Mouse (Mus musculus) stomach, embryonic 15.5 days (tissue): ENCODE data around the gene Junb. TPM values are rescaled to one million over a fixed set of nuclear protein-coding genes. Genes with fewer than 3 reads are reported as not detected.

Experiments used
- ATAC-seq: fragments of 200-750 bp; cut with Nextera tagmentation; 2 replicates; pipeline ENCODE4 v1.8.0; 2017; ENCODE audit warnings: low read depth, moderate number of reproducible peaks, moderate TSS enrichment; ENCODE audit not compliant: insufficient read depth, low FRiP score
- H3K27ac ChIP-seq: fragments of 300-500 bp; sonication (generic); 2 replicates; pipeline ENCODE4 v1.5.1; 2015; ENCODE audit warnings: mild to moderate bottlenecking, inconsistent platforms
- H3K27me3 ChIP-seq: fragments of 300-500 bp; sonication (generic); replicated peaks from 2 replicates; pipeline ENCODE4 v1.6.1; 2015; ENCODE audit warnings: inconsistent platforms
- H3K36me3 ChIP-seq: fragments of 300-500 bp; sonication (generic); 2 replicates; pipeline ENCODE4 v1.6.1; 2015; ENCODE audit warnings: inconsistent platforms
- H3K4me1 ChIP-seq: fragments of 300-500 bp; sonication (generic); 2 replicates; pipeline ENCODE4 v1.6.1; 2015; ENCODE audit warnings: inconsistent platforms
- H3K4me2 ChIP-seq: fragments of 300-500 bp; sonication (generic); 2 replicates; pipeline ENCODE4 v1.6.1; 2015; ENCODE audit warnings: mild to moderate bottlenecking, inconsistent platforms
- H3K4me3 ChIP-seq: fragments of 300-500 bp; sonication (generic); replicated peaks from 2 replicates; pipeline ENCODE4 v1.5.1; 2015; ENCODE audit warnings: inconsistent platforms
- H3K9ac ChIP-seq: fragments of 300-500 bp; sonication (generic); 2 replicates; pipeline ENCODE4 v1.6.1; 2015; ENCODE audit warnings: inconsistent platforms
- H3K9me3 ChIP-seq: fragments of 300-500 bp; sonication (generic); 2 replicates; pipeline ENCODE4 v1.6.1; 2016; ENCODE audit warnings: inconsistent platforms
- WGBS: fragments of 180-500 bp; shearing (Covaris S2); methylation state at CpG from one replicate; pipeline ENCODE4 v1.1.7; 2015; 5-methylcytosine and 5-hydroxymethylcytosine counted together
- polyA plus RNA-seq: library from polyadenylated mRNA; unstranded; fragments of >200 nt; fragmentation: Nextera tagmentation; extraction: Ambion mirVana; gene quantifications from 2 replicates; pipeline ENCODE4 v1.2.1, GENCODE M21; 2015

The Junb gene
- polyA plus RNA-seq: 33.4 and 49.6 TPM in 2 replicates

DNA sequence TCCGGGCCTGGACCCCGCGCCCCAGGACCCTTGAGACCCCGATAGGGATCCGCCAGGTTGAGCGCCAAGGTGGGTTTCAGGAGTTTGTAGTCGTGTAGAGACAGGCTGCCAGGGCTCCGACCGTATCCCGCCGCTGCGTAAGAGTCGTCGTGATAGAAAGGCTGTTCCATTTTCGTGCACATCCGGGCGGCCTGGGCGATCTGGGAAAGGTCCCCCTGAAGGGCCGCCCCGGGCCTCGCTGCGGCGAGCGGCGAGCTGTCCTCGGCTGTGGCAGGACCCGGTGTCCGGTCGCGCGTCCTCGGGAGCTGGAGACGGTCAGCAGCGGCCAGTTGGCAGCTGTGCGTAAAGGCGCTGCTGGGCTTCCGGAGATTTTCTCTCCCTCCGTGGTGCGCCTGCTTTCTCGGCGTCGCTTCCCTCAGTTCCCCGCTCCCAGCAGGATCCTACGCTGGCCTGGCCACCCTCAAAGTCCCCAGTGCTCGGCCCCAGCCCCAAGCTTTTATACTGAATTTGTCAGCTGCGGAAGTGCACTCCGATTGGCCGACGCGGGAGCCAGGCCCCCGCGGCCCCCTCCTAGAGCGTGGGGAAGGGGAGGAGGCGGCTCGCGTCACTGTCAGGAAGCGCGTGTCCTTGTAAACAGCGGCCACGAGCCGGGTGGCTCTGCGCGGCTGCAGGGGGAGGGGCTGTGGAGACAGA, at the start of gene Junb:
Gene Junb (minus strand): TSS at position 471 of the 693 bp plus-strand sequence.
- H3K9me3 ChIP-seq: no peaks in the 10 kb centered on the region
- peak; percentile 50 for ATAC-seq
- H3K27me3 ChIP-seq: no peaks in the 10 kb centered on the region
- H3K4me1 ChIP-seq: peaks cover 67% of the 10 kb centered on the region
- H3K36me3 ChIP-seq: no peaks in the 10 kb centered on the region
- peak within 1 kb of the TSS; percentile 67 for H3K4me3 ChIP-seq
- peak within 1 kb of the TSS; percentile 82 for H3K9ac ChIP-seq
- H3K4me2 ChIP-seq: peak within 1 kb of the TSS; percentile 99
- H3K27ac ChIP-seq: peak within 1 kb of the TSS; percentile 95
- under 1% methylated on average over 63 of the region's 63 CpGs for WGBS

DNA sequence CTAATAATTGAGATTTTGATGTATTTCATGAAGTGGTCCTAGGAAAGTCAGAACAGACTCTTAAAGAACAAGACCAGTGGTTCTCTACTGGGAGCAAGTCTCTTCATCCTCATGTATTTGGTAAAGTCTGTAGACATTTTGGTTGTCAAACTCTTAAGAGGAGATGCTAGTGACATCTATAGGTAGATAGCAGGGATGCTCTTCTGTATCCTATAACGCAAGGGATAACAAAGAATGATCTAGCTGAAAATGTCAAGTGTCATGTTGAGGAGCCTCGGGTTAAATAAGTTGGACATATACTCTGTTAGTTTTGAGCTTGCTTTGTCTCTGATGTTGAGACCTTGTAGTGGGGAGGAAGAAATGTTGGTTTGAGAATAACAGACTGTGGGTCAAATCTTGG, 49.4 kb upstream of the Junb start:
- ATAC-seq: no peak
- H3K27ac ChIP-seq: no peak overlapping the region
- H3K4me1 ChIP-seq: peaks cover 33% of the 10 kb centered on the region
- no peaks in the 10 kb centered on the region for H3K9me3 ChIP-seq
- H3K4me2 ChIP-seq: peak overlapping the region; percentile 50
- peak overlapping the region; percentile 100; the same call in 1 of the 2 replicates for H3K9ac ChIP-seq
- H3K36me3 ChIP-seq: peaks cover 41% of the 10 kb centered on the region
- H3K4me3 ChIP-seq: peak overlapping the region; percentile 90
- WGBS: 12% methylated on average over 2 of the region's 2 CpGs
- no peaks in the 10 kb centered on the region for H3K27me3 ChIP-seq

DNA sequence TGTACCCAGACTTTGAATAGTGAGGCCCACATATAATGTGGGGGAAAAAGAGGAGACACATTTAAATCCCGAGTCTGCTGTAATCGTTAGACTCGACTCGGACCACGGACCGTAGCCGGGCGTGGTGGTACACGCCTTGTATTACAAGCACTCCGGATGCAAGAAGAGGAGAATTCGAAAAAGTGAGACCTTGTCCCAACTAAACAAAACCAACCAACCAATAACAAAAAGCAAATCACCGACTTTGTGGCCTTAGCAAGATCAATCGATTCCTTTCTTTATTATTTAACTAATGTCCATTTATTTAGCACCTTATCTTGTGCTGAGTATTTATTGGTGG, 49.0 kb upstream of the Junb start:
- Histone ChIP-seq H3K9ac (peak overlapping the region; percentile 100), H3K27ac (peak overlapping the region; percentile 88), H3K9me3 (no peaks in the 10 kb centered on the region), H3K4me3 (peak overlapping the region; percentile 90), H3K4me1 (peaks cover 33% of the 10 kb centered on the region), H3K4me2 (peak overlapping the region; percentile 50), H3K36me3 (peaks cover 40% of the 10 kb centered on the region), H3K27me3 (no peaks in the 10 kb centered on the region)
- 0% methylated on average over 13 of the region's 13 CpGs for WGBS
- no peak for ATAC-seq

DNA sequence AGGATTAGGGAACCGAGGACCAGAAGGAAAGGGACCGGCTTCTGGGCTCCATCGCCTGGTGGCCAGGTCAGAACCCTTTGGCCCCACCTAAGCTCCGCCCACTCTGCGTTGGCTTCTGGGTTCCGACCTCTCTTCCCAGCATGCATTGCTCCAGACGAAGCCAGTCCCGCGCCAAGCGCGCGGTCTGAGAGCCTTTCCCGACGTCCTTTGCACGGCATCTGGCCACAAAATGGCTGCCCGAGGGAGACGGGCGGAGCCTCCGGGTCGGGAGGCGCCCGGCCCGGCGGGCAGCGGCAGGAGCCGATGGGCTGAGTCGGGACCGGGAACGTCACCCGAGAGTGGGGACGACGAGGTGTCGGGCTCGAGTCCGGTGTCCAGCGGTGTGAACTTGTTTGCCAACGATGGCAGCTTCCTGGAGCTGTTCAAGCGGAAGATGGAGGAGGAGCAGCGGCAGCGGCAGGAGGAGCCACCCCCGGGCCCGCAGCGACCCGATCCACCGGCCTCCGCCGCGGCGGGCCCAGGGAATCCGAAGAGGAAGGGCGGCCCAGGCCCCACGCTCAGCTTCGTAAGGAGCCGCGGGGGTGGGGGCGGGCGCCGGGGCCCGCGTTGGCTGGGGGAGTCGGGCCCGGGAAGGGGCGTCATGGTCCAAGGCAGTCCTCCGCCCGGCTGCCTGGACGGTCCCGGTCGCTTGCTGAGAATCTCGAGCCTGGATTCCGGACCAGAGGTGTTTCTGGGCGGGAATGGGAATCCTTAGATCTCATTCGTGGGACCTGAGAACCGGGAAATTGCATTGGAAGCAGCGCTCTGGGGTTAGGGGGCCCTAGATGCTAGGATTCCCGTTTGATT, 48.4 kb upstream of the Junb start, which contains the start of gene Trir:
Gene Trir (plus strand): TSS at position 154 of the 846 bp plus-strand sequence.
- peak within 1 kb of the TSS; percentile 100 for H3K9ac ChIP-seq
- H3K9me3 ChIP-seq: no peaks in the 10 kb centered on the region
- H3K4me3 ChIP-seq: peak within 1 kb of the TSS; percentile 90
- ATAC-seq: peak; percentile 82
- no peaks in the 10 kb centered on the region for H3K27me3 ChIP-seq
- WGBS: under 1% methylated on average over 72 of the region's 75 CpGs
- peaks cover 33% of the 10 kb centered on the region for H3K4me1 ChIP-seq
- peaks cover 39% of the 10 kb centered on the region for H3K36me3 ChIP-seq
- peak within 1 kb of the TSS; percentile 90 for H3K4me2 ChIP-seq
- peak within 1 kb of the TSS; percentile 88 for H3K27ac ChIP-seq

DNA sequence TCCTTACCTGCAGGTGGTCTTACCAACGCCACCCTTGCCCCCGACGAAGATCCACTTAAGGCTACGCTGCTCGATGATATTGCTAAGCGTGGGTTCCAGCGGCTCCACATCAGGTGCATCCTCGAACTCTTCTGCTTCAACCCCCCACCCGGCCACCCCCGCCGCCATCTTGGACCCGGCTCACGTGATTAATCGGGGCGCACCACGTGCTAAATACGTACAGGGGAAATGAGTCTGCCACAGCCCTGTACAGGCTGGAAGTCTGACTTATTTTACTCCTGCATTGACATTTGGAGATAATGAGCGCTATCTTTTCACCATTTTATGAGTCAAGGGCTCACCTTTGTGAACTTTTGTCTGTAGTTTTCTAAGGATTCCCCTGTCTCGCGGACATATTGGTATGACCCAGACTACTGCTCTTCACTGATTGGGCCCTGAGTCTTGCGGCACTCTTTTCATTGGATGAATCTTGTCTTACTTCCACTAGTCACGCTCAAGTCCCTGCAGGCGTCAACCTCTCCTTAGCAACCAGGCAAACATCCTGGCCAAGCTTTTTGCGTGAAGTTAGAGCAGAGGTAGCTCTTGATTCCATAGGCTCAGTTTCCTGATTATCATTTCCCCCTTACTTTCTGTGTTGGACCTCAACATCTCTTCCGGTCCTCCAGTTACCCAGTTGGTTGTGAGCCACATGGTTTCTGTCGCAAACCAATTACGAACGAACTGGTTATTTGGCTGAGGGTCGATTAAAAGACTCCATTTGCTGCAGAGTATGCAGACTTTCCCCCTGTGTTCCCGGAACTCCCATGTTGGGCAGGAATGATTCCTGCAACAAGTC, 46.8 kb upstream of the Junb start, which contains the start of gene Asna1:
Gene Asna1 (minus strand): TSS at position 184 of the 835 bp plus-strand sequence.
- Histone ChIP-seq H3K9ac (peak within 1 kb of the TSS; percentile 60; the same call in 1 of the 2 replicates), H3K36me3 (peaks cover 41% of the 10 kb centered on the region), H3K27me3 (no peaks in the 10 kb centered on the region), H3K4me1 (peaks cover 33% of the 10 kb centered on the region), H3K4me2 (peak within 1 kb of the TSS; percentile 90), H3K27ac (peak within 1 kb of the TSS; percentile 79), H3K4me3 (peak within 1 kb of the TSS; percentile 90), H3K9me3 (no peaks in the 10 kb centered on the region)
- 3% methylated on average over 30 of the region's 30 CpGs for WGBS
- ATAC-seq: peak; percentile 91

DNA sequence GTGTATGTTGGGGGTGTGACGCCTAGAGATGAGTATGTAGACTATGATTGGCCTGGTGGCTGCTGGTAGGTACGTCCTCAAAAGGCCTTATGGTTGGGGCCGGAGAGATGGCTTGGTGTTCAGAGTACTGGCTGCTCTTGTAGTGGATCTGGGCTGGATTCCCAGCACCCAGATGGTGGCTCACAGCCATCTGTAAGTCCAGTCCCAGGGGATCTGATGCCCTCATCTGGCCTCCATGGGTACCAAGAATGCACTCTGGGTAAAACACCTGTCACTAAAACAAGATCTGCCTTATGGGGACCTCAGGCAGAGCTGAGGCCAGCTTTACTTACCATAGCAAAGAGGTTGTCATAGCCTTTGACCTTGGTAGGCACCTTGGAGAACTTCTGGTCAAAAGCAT, 45.3 kb upstream of the Junb start:
- no peak overlapping the region for H3K27ac ChIP-seq
- H3K4me2 ChIP-seq: peak overlapping the region; percentile 90
- H3K4me3 ChIP-seq: peak overlapping the region; percentile 90
- ATAC-seq: no peak
- 87% methylated on average over 3 of the region's 3 CpGs for WGBS
- H3K9me3 ChIP-seq: no peaks in the 10 kb centered on the region
- H3K27me3 ChIP-seq: no peaks in the 10 kb centered on the region
- peaks cover 41% of the 10 kb centered on the region for H3K36me3 ChIP-seq
- peaks cover 28% of the 10 kb centered on the region for H3K4me1 ChIP-seq
- no peak overlapping the region for H3K9ac ChIP-seq

DNA sequence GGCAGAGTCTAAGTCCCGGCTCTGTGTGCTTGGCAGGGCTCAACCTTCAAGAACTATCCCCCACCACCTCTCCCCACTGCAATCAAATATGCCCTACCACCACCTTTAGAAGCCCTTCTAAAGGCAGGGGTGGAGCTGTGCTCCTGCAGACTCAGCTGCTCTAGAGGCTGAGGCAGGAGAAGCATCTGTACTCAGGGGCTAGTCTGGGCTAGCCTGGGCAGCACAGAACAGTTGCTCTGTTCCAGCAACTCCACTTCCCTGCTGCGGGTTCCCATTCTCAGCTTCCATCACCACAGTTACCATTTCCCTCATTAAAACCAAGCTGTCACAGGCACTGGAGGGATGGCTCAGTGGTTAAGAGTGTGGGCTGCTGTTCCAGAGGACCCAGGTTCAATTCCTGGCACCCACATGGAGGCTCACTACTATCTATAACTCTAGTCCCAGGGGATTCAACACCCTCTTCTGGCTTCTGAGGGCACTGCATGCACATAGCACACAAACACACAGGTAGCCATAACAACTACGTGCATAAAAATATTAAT, 43.1 kb upstream of the Junb start:
- H3K27me3 ChIP-seq: no peaks in the 10 kb centered on the region
- ATAC-seq: no peak
- H3K9ac ChIP-seq: no peak overlapping the region
- no peak overlapping the region for H3K4me2 ChIP-seq
- H3K9me3 ChIP-seq: no peaks in the 10 kb centered on the region
- no peak overlapping the region for H3K4me3 ChIP-seq
- 89% methylated on average over 3 of the region's 3 CpGs for WGBS
- H3K36me3 ChIP-seq: peaks cover 52% of the 10 kb centered on the region
- peaks cover 18% of the 10 kb centered on the region for H3K4me1 ChIP-seq
- H3K27ac ChIP-seq: no peak overlapping the region

DNA sequence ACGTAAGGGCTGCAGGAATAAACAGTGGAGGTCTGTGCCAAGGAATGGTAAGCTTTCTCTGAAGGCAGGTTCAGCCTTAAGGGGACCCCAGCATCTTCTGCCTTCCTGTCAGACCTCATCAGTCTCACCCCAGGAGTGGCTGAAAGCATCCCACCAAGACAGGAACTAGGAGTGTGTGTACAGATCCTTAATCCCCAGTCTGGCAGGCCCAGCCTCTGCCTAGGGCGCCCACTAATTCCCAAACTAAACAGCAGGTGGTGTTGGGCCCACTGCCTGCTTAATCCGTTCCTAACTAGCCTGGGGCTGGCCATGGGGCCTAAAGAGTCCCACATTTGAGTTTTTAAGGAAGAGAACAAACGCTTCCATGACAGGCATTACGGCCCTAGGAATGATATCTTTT, 38.7 kb upstream of the Junb start:
- 53% methylated on average over 5 of the region's 5 CpGs for WGBS
- Histone ChIP-seq H3K9ac (no peak overlapping the region), H3K9me3 (no peaks in the 10 kb centered on the region), H3K4me3 (no peak overlapping the region), H3K4me2 (no peak overlapping the region), H3K36me3 (peaks cover 41% of the 10 kb centered on the region), H3K27me3 (peaks cover 19% of the 10 kb centered on the region), H3K27ac (peak overlapping the region; percentile 63), H3K4me1 (peaks cover 4% of the 10 kb centered on the region; the same call in 1 of the 2 replicates)
- no peak for ATAC-seq

DNA sequence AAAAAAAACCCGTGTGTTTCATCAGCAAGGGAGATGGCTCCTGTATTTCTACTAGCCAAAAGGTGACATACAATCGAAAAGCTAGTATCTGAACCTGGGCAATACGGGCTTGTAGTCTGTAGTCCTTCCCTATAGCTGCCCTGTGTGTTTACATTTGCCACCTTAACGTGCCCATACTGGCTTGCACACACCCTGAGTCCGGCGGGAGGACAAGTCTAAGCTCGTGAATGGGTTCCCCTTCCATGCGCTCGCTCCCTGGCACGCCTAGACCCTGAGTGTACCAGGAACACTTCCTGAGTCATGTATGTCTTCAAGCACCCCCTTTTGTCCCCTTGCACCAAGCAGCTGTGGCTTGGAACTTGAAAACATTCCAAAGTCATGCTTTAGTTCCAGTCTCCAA, 38.2 kb upstream of the Junb start:
- Histone ChIP-seq H3K4me1 (peaks cover 4% of the 10 kb centered on the region; the same call in 1 of the 2 replicates), H3K4me2 (no peak overlapping the region), H3K9ac (no peak overlapping the region), H3K9me3 (no peaks in the 10 kb centered on the region), H3K27ac (peak overlapping the region; percentile 63), H3K4me3 (no peak overlapping the region), H3K27me3 (peaks cover 21% of the 10 kb centered on the region), H3K36me3 (peaks cover 38% of the 10 kb centered on the region)
- ATAC-seq: no peak
- 60% methylated on average over 10 of the region's 10 CpGs for WGBS

DNA sequence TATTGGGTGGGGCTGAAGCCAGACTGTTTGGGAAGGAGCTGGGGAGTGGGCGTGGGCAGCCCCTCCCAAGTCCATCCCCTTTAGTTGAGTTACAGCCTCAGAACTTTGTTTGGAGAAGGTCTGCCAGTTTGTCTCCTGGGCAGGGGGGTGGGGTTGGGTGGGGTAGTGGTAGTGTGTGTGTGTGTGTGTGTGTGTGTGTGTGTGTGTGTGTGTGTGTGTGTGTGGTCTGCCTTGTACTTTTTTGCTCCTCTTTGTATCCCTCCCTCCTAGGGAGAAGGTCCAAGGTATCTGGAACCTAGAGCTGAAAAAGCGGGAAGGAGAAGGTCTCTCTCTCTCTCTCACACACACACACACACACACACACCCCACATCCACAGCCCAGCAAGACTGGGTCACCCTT, 35.9 kb upstream of the Junb start, which contains the start of gene Best2:
Gene Best2 (minus strand): TSS at position 101 of the 400 bp plus-strand sequence.
- Histone ChIP-seq H3K4me2 (peak within 1 kb of the TSS; percentile 68), H3K4me3 (peak within 1 kb of the TSS; percentile 33; the same call in 1 of the 2 replicates), H3K36me3 (peaks cover 16% of the 10 kb centered on the region), H3K9me3 (no peaks in the 10 kb centered on the region), H3K27ac (no peak within 1 kb of the TSS), H3K27me3 (peaks cover 36% of the 10 kb centered on the region), H3K9ac (0 out of 2 replicates have a peak within 1 kb of the TSS, but pooled peaks have one; percentile 14), H3K4me1 (peaks cover 4% of the 10 kb centered on the region; the same call in 1 of the 2 replicates)
- WGBS: 38% methylated on average over 2 of the region's 2 CpGs
- ATAC-seq: no peak
